Mouse (Mus musculus): Measurements from ENCODE around the gene Ints6.
"Not testable (repeated sequence)": the region's sequence is repeated elsewhere in the genome, so short reads cannot be mapped to it uniquely, and the experiment has no call there.

Ints6 gene

DNA sequence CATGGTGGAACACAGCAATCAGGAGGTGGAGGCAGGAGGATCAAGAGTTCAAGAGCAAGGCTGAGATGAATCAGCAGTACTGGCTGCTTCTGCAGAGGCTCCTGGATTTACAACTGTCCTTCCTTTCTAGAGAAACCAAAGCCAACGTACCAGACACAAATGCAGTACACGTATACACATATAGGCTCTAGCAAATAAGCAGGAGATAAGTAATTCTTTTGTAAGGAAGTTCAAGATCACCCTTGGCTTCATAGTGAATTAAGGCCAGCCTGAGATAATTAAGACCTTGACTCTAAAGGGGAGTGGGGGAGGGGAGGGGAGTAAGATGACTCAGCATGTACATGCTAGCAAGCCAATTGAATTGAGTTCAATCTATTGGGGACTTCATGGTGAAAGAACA is 9.5 kb downstream of the Ints6 start:
- no peak for DNase-seq (ENCODE audit: low spot score)

DNA sequence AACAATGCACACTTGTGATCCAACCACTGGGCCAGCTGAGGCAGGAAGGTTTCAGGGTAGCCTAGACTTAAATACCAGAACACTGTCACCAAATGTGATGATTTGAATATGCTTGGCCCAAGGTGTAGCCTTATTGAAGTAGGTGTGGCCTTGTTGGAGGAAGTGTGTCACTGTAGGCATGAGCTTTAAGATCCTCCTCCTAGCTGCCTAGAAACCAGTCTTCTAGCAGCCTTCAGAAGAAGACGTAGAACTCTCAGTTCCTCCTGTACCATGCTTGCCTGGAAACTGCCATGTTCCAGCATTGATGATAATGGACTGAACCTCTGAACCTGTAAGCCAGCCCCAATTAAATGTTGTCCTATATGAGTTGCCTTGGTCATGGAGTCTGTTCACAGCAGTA is 25.3 kb downstream of the Ints6 start:
- DNase-seq (ENCODE audit: low spot score), result no peak

DNA sequence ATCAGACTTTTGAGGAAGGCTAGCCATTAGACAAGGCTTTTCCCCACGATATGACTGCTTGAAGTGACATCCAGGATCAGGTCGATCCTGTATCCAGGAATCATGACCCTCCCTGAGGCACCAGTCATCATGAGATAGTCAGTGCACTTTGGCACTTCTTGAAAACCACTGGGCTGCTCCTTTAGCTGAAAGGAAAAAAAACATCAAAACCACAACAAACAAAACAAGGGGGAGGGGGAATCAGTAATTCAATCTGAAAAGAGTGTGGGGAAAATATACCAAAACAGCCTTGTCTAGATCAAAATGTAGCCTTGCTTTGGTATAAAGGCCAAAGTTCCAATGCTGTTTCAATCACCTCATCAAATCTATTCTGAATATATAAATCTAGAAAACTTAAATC is 27.3 kb downstream of the Ints6 start:
- no peak for DNase-seq (ENCODE audit: low spot score)

DNA sequence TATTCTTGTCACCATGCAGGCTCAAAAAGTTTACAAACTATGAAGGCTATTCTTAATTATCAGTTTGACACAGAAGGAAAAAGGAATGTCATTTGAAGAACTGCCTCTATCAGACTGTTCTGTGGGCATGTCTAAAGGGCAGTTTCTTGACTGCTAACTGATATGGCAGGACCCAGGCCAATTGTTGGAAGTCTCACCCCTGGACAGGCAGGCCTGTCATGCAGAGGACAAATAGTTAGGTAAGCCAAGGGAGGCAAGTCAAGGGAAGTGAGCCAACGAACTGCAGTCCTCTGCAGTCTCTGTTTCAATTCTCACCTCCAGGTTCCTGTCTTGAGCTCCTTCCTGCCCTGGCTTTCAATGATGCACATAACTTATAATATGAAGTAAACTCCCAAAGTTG is 29.1 kb downstream of the Ints6 start:
- DNase-seq (ENCODE audit: low spot score), result no peak

DNA sequence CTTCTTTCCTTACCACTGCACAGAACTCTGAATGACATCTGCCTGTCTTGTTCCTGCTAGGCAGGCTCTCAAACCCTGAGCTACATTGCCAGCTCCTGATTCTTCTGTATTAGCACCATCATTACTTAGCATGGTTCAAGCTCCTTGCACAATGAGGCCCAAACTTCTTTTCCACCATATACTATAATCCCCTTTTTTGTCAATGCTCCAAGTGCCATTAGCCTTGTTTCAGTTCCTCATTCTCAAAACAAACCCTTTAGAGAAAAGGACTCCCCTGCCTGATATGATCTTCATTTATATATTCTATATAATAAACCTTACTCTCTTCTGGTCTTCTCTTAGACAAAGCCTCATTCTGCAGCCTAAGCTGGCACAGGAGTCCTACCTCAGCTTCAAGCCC is 36.4 kb downstream of the Ints6 start:
- no peak for DNase-seq (ENCODE audit: low spot score)

DNA sequence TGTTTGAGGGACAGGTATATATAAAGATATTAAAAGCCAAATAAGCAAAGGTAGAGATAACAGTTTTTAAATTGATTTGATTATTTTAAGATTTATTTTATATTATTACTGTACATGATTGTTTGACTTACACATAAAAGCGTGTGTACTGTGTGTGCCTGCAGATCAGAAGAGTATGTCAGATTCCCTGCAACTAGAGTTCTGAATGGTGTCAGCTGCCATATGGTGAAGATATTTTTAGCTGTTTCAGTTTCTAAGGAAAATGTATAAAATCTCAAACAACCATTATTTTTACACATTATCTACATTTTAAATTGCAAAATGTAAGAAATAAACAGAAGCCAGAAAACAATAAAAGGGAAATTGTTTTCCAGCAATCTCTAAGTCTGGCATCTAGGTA is 39.3 kb downstream of the Ints6 start:
- no peak for DNase-seq (ENCODE audit: low spot score)

DNA sequence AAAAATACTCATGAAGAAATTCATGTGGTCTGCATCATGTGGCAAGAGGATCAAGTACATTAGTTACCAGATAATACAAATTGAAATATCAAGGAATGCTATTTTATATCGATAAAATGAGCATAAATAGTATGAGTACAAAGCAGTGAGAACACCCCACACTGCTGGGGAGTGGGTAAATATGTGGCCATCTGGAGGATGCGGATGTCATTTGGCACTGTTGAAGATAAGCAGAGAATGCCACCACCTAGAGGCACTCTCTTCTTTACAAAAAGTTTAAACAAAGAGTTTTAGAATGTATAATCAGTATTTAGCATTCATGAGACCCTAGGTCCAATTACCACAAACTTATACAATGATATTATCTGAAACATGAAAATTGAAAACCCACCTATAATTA is 42.8 kb downstream of the Ints6 start:
- no peak for DNase-seq (ENCODE audit: low spot score)

DNA sequence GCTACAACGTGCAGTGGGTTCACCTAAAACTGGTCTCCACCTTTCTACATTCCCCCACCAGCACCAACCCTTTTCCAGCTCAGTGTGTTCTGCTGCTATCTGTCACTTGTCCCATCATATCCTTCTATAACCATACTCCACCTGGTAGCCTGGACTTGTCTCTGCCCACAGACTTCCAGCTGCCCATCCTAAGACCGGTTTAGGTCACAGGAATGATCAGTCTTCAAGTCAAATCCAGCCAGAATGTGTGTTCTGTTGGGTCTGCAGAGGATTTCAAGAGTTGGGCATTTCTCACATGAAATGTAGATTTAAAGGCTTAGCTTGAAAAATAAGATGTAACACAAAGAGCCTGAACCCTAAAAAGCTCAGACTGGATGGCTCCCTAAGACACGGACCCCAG is 87.3 kb downstream of the Ints6 start:
- no peak for DNase-seq (ENCODE audit: low spot score)

DNA sequence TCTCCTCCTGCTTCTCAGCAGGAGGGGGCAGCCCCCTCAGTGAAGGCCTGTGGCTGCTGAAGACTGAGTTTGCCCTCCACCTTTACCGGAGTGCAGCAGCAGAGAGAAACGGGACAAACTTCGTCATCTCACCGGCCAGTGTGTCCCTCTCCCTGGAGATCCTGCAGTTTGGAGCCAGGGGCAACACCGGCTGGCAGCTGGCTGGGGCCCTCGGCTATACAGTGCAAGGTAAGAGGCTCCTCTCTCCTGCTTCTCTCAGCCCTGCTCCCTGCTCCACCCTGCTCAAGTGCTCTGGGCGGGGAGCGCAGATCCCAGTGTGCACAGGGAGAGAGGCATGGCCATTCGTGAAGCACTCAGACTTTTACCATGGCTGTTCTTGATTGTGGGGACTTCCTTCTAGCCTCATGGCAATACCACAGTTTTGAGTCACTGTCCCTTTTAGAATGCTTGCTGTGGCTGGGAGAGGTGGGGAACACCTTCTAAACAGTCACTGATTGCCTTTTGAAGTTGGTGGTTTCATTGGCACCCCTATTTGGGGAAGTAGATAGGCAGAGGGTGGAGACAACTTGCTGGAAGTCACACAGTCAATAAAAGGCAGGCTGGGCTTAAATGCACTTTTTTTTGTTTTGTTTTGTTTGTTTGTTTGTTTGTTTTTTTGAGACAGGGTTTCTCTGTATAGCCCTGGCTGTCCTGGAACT is 95.8 kb downstream of the Ints6 start:
- DNase-seq (ENCODE audit: low spot score), result no peak

DNA sequence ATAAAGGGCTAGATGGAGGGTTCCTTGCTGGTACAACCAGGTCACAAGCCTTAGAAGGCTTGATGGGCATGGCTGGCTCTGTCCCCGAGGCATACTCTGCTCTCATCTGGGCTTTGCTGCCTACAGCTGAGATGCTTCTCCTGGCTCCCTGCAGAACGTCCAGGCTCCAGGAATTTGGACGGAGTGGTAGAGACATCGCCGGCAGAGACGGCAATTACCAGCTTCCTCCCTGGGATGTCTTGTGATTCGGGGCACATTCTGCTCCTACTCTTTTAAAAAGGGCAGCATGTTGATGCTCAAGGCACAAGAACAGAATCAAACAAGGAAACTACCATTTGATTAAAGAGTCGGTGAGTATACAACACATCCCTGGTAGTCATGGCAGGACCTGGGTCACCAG is 97.6 kb downstream of the Ints6 start, which contains the start of gene Serpine3:
Gene Serpine3 (plus strand): TSS at position 301 of the 400 bp plus-strand sequence.
- no peak for DNase-seq (ENCODE audit: low spot score)

DNA sequence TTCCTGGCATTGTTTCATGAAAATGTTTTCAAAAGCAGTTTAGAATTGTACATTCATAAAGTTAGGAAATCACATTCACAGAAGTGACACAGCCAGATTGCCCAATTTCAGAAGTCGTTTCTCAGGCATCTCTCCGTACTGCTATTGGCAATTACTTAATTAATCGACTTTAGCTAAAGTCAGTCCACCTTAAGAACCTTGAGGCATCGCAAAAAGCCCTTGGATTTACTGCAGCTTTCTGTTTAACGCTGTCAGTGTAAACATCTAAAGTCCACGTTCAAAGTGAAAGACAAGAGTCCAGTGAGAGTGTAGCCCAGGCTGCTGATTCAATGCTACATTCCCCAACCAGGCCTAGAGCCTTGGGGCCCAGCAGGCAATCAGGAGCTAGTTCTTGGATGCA is 98.6 kb downstream of the Ints6 start:
- DNase-seq (ENCODE audit: low spot score), result no peak

DNA sequence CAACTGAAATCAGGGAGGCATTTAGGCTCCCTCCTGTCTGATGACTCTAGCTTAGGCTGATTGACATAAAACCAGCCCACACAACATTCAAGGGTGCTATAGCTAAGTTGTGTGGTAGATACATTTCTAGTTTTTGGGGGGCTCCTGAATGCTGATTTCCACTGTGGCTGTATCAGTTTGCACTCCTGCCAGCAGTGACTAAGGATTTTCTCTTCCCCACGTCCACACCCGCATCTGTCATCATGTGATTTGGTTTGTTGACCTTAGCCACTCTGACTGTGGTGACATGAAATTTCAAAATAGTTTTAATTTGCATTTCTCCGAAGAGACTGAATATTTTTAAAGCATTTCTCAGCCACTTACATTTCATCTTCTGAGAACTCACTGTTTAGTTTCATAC is 103.5 kb downstream of the Ints6 start:
- no peak for DNase-seq (ENCODE audit: low spot score)

DNA sequence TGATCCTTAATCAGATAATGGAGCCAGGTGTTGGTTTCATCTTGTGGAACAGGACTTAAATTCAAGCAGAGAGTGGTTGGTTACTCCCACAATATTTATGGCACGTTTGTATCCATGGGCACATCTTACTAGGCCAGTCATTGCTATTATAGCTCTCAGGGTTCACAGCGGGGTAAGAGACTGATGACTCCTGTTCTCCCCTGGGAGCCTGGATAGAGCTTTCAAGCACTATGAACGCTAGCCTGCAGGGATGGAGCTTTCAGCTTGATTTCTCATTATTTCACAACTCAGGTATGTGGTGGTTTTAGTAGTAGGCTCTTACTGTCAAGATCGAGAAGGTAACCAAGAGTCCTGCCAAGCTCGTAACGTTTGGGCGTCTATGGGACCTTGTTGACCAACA is 105.0 kb downstream of the Ints6 start:
- DNase-seq (ENCODE audit: low spot score), result no peak

DNA sequence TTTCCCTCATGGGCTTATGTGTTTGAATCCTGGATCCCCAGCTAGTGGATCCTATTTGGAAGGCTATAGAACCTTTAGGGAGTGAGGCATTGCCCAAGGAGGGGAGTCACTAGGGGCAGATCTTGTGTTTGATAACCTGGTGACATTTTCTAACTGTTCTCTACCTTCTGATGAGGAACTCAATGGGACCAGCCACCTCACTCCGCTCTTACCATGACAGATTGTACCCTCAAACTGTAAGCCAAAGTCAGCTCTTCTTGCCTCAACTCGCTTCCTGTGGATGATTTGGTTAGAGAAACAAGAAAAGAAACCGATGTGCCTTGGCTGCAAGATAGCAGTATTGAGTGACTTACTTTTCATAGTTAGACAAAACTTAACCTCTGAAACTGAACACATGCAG is 109.2 kb downstream of the Ints6 start:
- DNase-seq (ENCODE audit: low spot score), result no peak

DNA sequence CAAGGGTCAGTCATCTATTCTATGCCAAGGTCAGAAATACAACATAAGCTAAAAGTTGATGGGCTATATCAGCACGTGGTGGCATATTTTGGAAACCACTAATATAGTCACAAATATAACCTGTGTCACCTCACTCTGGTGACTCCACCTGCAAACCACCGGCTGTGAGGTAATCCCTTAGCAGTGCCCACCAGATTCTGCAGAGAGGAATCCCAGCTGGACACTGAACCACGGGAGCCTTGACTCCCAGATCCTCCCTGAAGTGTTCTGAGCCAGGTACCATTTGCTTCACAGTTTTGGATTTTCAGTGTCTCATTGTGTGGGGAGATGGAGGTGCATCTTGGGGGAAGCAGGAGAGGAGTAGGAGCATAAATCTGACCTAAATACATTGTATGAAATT is 110.6 kb downstream of the Ints6 start:
- no peak for DNase-seq (ENCODE audit: low spot score)

DNA sequence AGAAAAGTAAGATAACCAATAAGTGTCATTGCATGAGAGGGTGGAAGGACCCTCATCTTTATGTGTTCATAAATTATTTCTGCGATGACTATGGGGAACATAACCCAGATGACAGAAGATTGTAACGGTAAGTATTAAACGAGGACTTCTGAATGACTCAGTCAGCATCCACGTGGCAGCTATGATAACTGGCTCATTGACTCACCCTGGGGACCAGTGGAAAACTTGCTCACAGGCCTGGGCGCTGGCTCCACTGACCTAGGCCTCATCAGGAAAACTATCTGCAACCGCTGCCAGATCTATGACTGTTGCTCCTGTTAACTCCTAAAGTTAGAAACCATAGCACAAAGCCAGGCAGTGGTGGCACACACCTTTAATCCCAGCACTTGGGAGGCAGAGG is 112.6 kb downstream of the Ints6 start:
- no peak for DNase-seq (ENCODE audit: low spot score)

DNA sequence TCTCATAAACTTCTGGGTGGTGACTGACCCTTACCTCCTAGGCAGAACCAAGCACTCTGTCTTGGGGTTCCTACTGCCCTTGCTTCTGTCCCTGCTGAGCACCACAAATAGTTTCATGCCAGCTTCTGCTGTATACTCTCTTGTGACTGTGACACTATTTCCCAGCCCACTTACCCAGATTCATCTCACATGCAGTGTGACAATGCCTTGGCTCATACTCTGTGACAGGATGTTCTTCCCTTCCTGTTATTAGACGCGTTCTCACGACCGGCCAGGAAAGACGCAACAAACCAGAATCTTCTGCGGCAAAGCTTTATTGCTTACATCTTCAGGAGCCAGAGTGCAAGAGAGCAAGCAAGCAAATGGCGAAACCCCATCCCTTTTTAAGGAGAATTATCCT is 118.6 kb downstream of the Ints6 start:
- DNase-seq (ENCODE audit: low spot score), result not testable (repeated sequence)

DNA sequence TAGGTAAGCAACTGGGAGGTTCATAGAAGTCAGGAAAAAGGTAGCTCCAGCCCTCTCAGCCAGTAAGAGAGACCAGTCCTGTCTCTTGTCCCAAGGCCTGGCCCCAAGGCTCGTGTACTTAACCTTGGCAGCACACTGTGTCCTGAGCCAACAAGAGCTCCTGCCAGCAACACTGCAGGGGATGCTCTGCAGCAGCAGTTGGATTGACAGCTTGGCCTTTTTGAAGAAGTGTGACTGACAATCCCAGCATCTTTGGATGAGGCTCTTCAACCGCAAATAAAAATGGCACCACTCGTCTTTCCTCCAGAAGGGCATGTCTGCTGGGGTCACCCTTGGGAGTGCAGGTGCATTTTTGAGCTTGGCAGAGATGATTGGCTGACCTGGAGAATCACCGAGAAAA is 120.6 kb downstream of the Ints6 start:
- no peak for DNase-seq (ENCODE audit: low spot score)

DNA sequence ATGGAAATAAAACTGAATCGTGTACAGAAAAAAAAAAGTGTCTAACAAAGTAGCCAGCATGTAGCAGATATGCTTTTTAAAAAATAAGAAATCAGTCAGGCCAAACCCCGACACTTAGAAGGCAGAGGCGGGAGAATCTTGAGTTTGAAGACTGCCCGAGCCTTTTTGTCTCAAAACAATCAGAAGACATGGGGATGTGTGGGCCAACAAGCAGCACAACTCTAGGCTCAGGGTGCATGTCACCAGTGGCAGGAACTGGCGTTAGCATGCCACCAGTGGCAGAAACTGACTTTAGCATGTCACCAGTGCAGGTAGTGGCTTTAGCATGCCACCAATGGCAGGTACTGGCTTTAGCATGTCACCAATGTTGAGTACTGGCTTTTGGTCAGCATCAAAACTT is 121.4 kb downstream of the Ints6 start:
- no peak for DNase-seq (ENCODE audit: low spot score)

DNA sequence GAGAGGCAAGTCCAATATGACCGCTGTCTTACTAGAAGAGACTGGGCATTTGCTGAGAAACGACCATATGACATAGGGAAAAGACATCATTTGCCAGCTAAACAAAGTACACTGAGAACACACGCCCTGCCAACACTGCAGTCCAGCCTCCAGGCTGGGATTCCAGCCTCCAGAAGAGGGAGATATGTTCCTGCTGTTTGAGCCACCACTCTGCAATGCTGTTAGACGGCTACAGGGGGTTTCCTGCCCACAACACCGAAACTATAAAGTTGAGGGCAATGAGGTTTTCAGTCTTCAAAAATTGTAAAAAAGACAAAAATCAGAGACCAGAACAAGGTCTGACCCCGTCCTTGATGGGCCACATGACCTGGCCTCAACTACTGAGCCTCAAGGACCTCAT is 121.9 kb downstream of the Ints6 start:
- DNase-seq (ENCODE audit: low spot score), result no peak

DNA sequence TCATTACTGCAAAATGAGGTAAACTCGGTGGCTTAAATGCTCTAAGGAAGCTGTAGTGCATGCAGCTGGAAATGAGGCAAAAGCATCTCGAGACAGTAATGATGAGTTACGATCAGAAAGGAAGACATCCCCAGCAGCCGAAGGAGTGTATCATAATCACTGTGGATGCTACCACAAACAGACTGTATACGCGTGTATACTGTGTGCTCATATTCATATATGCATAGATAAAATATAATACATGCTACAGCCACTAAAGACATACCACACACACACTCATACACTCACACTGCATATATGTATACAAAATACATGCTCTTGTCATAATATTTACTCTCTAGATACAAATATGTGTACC is 122.6 kb downstream of the Ints6 start:
- DNase-seq (ENCODE audit: low spot score), result no peak

DNA sequence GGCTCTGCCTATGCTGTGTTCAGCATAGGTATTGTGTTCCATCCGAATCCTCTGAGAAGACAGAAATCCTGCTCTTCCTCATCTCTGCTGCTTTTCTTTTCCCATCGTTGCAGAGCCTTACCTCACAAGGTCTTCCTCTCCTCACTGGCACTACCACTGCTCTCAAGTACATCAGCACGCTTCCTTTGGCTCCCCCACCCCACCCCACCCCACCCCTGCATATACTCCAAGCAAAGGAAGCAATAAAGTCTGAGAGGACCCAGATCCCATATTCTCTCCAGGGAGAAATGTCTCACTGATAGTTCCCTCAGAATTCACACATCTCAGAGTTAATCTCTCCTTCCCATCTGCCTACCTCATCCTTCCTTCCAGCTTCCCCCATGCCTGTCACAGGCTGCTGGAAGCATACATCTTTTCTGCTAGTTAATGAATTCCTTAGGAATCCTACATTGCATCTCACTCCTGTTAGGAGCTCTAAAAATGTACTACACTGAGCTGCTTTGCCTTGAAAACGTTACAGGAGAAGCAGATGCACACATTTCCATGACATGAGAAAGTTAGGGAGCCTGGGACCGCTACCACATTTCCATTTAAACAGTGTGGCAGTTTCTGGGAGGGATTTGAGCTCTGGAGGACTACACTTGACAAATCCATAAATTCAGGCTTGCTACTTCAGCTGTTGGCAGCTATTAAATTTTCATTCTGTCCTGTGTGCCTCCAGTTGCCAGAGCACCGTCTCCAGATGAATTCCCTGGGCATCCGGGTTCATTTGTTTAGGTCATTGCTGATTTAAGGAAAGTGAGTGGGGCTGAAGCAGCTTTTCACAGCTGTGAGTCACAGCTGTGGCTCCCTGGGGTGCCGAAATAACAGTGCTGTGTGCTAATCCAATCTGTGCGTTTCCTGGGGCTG is 123.3 kb downstream of the Ints6 start:
- no peak for DNase-seq (ENCODE audit: low spot score)

DNA sequence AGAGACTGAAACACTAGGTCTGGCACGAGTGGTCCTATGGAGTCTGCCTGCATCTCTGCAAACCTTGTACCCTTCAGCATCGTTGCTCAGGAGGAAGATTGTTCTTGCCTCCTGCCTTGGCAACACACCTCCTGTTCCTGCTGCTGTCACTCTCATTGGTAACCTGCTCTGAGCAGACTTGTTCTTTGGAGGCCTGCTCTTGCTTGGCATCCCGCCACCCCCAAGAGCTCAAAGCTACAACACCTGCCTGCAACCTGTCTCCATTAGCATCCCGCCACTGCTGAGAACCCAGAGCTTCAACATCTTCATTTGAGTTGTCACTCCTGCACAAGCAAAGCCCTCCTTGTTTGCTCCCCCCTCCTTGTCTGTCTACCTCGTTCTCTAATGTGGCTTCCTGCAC is 133.0 kb downstream of the Ints6 start:
- DNase-seq (ENCODE audit: low spot score), result no peak
